Mouse (Mus musculus): ENCODE results near the gene Spg11.

DNA sequence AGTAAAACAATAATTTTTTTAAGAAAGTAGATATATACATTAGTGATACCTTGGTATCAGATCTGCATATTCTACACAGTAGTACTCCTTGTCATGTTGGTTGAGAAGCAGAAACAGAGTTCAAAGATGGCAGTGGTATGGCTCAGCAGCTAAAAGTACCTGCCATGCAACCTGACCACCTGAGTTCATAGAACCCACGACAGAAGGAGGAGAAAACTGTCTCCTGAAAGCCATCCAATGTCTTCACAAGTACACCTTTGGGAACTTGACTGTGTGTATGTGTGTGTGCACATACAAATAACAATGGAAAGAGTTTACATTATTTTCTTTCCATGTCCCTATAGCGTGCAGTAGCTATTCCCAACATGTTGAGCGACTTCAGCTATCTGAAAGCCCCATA, 31.5 kb upstream of the Spg11 start:
- TF ChIP-seq CTCF (IDR thresholded peaks at IDR 0.05; ENCODE audit: control insufficient read depth, insufficient read depth, insufficient read length) (no peak), MAX (IDR thresholded peaks at IDR 0.05) (no peak), MYOD1 (IDR thresholded peaks at IDR 0.05; ENCODE audit: control insufficient read depth, insufficient read length, low read depth) (no peak), MYOG (IDR thresholded peaks at IDR 0.05; ENCODE audit: control insufficient read depth, extremely low read depth, insufficient read length) (no peak), USF1 (IDR thresholded peaks at IDR 0.05; ENCODE audit: low read depth) (no peak)

All from C2C12 (cell line).